Mouse (Mus musculus): ENCODE results near the gene A630089N07Rik. TPM values are rescaled to one million over a fixed set of nuclear protein-coding genes. Genes with fewer than 3 reads are reported as not detected.

The A630089N07Rik gene
- polyA plus RNA-seq, 1 experiment: 2.5 TPM

DNA sequence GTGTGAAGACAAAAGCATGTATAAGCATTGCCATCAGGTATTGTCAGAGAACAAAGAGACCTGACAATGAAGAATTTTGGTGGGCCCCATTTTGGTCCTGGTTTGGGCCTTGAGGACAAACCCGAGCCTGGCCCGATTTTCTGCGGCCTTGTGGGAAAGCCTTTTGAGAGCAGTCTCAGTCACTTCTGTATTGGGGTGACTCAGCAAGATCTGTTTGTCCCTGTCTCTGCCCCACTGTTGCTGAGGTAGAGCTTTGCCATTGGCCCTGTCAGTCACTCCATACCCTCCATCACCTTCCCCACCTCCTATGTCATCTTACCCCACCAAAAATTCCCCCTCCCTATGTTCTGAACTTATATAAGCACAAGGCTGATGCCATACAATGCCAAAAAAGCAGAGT is 104.5 kb downstream of the A630089N07Rik start:
- no peak for TF ChIP-seq POLR2A (IDR thresholded peaks at IDR 0.05; ENCODE audit: borderline replicate concordance, control insufficient read depth, low read depth, low read length)
- TF ChIP-seq CTCF (IDR thresholded peaks at IDR 0.05; ENCODE audit: control insufficient read depth, insufficient read depth, low read length): no peak
- no peak overlapping the region for H3K27ac ChIP-seq (ENCODE audit: control insufficient read depth, insufficient read depth, low read depth, low read length, poor library complexity)
- H3K4me1 ChIP-seq (ENCODE audit: control insufficient read depth, insufficient read depth, low read length): no peaks in the 10 kb centered on the region
- no peak overlapping the region for H3K4me3 ChIP-seq (replicated peaks; ENCODE audit: control insufficient read depth, low read depth, low read length)
- WGBS: 63% methylated on average over 3 of the region's 3 CpGs

DNA sequence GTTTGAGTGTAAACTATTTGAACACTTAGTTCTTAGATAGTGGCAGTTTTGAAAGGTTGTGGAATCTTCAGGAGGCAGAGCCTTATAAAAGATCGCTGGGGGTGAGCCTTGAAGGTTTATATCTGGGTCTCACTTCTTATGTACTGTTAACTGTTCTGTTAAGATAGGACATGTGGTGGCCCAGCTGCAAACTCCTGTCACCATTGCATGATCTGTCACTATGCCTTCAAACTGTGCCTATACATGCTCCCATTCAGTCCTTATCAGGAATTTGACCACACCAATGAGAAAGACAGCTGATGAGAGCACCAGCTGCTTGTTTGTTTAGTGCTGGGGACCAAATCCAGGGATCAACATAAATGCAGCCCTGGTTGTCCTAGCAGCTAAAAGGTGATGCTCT is 105.0 kb downstream of the A630089N07Rik start:
- TF ChIP-seq CTCF (IDR thresholded peaks at IDR 0.05; ENCODE audit: control insufficient read depth, insufficient read depth, low read length) (no peak), POLR2A (IDR thresholded peaks at IDR 0.05; ENCODE audit: borderline replicate concordance, control insufficient read depth, low read depth, low read length) (no peak)
- H3K4me3 ChIP-seq (replicated peaks; ENCODE audit: control insufficient read depth, low read depth, low read length): no peak overlapping the region
- WGBS: 54% methylated on average over 1 of the region's 1 CpGs
- no peak overlapping the region for H3K27ac ChIP-seq (ENCODE audit: control insufficient read depth, insufficient read depth, low read depth, low read length, poor library complexity)
- no peaks in the 10 kb centered on the region for H3K4me1 ChIP-seq (ENCODE audit: control insufficient read depth, insufficient read depth, low read length)

- no peak overlapping the region for H3K4me3 ChIP-seq (replicated peaks; ENCODE audit: control insufficient read depth, low read depth, low read length)
- peaks cover 1% of the 10 kb centered on the region; the same call in 1 of the 2 replicates for H3K4me1 ChIP-seq (ENCODE audit: control insufficient read depth, insufficient read depth, low read length)
- no peak overlapping the region for H3K27ac ChIP-seq (ENCODE audit: control insufficient read depth, insufficient read depth, low read depth, low read length, poor library complexity)
- 19% methylated on average over 3 of the region's 3 CpGs for WGBS
- no peak for TF ChIP-seq POLR2A (IDR thresholded peaks at IDR 0.05; ENCODE audit: borderline replicate concordance, control insufficient read depth, low read depth, low read length)
- TF ChIP-seq CTCF (IDR thresholded peaks at IDR 0.05; ENCODE audit: control insufficient read depth, insufficient read depth, low read length): no peak
Measured at GRCm38 (mm10) chr16:97963956-97964540, 118.2 kb downstream of the A630089N07Rik start.

DNA sequence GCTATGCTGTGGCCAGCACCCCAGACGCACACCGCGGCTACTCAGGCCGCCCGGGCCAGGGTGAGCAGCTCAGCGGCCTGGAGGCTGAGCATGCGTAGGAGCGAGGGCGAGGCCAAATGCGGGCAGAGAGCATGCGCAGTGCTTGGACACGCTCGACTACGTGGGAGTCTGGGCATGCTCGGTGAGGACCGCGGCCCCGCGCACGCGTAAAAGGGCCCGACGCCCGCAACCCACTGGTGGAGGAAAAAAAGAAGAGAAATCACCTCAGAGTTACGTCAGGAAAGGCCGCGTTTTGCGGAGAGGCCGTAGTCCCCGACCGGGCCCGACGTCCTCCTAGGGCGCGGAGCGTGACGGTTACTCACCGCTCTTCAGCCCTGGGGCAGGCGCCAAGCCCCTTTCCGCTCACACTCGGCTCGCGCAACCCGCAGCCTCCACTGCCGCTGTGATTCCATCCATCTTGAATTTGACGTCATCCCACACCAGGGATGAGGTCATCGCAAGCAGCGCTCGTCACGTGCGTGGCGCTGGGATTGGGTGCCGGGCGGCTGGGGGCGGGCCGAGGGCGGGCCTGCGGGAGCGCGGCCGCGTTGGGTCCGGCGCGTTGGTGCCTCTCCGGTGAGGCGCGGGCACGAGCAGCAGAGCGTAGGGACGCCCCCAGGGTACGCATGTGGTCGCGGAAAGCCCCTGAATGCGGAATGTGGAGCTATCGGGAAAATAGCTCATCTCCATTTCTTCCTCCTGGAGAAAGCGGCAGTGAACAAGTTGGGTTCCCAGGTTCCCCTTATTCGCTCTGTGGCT is 119.9 kb downstream of the A630089N07Rik start, which contains the start of the genes C2cd2 and Zbtb21:
Gene C2cd2 (minus strand): TSS at position 448 of the 798 bp plus-strand sequence.
Gene Zbtb21 (minus strand): TSS at position 472 of the 798 bp plus-strand sequence.
- under 1% methylated on average over 78 of the region's 78 CpGs for WGBS
- Histone ChIP-seq H3K27ac (ENCODE audit: control insufficient read depth, insufficient read depth, low read depth, low read length, poor library complexity) (peak within 1 kb of the TSS; percentile 94), H3K4me1 (ENCODE audit: control insufficient read depth, insufficient read depth, low read length) (peaks cover 1% of the 10 kb centered on the region; the same call in 1 of the 2 replicates), H3K4me3 (replicated peaks; ENCODE audit: control insufficient read depth, low read depth, low read length) (peak within 1 kb of the TSS; percentile 83)
- TF ChIP-seq CTCF (IDR thresholded peaks at IDR 0.05; ENCODE audit: control insufficient read depth, insufficient read depth, low read length) (no peak), POLR2A (IDR thresholded peaks at IDR 0.05; ENCODE audit: borderline replicate concordance, control insufficient read depth, low read depth, low read length) (peak; percentile 81)

DNA sequence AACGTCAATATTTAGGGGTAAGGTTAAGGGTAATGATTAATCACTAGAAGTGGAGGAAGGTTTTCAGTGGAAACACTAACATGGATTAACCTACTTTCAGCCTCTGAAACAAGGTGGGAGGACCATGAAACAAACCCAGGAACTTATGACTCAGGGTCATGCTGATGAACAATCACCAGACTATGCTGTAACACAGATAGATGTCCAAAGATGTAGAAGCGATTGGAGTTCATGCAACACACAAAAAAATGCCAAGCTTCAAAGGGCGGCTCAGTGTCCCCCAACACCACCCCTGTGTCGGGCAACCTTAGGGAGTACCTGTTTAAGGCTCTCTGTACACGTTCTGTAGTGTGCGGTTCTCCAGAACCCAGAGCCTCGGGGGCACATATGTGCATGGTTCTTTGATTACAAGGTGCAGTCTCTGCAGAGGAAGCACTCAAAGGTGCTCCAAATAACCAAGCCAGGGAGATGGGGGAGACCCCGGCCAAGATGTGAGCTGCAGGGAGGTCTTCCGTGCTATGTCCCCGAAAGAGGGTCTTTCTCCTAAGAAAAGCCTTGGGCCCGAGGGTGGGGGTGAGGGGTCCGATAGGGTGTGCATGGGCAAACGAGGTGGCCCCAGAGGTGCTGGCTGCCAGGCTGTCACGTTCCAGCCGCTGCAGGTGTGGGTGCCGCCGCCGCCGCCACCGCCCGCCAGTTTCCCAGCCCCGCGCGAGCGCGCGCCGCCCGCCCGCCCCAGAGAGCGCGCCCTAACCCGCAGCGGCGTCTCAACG is 120.7 kb downstream of the A630089N07Rik start:
- 5% methylated on average over 36 of the region's 36 CpGs for WGBS
- peak overlapping the region; percentile 94 for H3K27ac ChIP-seq (ENCODE audit: control insufficient read depth, insufficient read depth, low read depth, low read length, poor library complexity)
- H3K4me3 ChIP-seq (replicated peaks; ENCODE audit: control insufficient read depth, low read depth, low read length): peak overlapping the region; percentile 83
- peaks cover 1% of the 10 kb centered on the region; the same call in 1 of the 2 replicates for H3K4me1 ChIP-seq (ENCODE audit: control insufficient read depth, insufficient read depth, low read length)
- no peak for TF ChIP-seq CTCF (IDR thresholded peaks at IDR 0.05; ENCODE audit: control insufficient read depth, insufficient read depth, low read length)

DNA sequence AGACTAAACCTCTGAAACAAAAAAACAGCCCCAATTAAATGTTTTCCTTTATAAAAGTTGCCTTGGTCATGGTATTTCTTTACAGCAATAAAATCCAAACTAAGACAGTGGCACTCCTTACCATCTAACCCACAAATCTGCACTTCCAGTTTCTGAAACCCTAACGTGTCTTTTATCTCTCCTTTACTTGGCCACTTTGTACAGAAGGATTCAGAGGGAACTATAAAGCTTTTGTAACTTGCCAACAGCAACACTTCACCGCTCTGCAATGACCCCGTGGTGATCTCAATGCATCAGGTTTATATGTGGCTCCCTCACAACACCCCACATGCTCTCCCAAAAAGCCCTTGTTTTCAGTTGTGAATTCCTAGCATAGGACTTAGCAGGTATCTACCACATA is 121.9 kb downstream of the A630089N07Rik start:
- no peak overlapping the region for H3K27ac ChIP-seq (ENCODE audit: control insufficient read depth, insufficient read depth, low read depth, low read length, poor library complexity)

DNA sequence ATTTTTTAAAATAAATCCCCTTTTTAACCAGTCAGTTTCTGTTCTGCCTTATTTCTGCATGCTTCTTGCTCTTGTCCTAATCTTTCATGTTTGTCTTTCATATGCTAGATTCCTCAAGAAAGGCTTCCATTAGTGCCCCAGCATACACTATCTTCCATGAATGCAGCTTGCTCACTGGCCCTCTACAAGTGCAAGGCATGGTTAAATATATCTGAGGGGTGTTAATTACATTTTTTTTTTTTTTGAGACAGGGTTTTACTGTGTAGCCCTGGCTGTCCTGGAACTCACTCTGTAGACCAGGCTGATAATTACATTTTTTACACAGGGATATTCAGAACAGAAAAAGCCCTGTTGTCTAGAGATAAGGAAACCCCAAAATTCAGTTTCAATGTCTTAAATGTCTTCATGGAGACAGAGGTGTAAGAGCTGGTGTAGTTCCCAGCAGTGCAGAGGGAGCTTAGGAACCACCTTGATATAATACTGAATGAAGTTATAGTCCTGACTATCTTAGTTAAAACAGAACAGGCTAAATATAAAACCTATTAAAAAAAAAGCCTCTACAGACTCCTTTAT is 123.8 kb downstream of the A630089N07Rik start:
- TF ChIP-seq POLR2A (IDR thresholded peaks at IDR 0.05; ENCODE audit: borderline replicate concordance, control insufficient read depth, low read depth, low read length) (no peak), CTCF (IDR thresholded peaks at IDR 0.05; ENCODE audit: control insufficient read depth, insufficient read depth, low read length) (no peak)
- Histone ChIP-seq H3K4me1 (ENCODE audit: control insufficient read depth, insufficient read depth, low read length) (no peaks in the 10 kb centered on the region), H3K27ac (ENCODE audit: control insufficient read depth, insufficient read depth, low read depth, low read length, poor library complexity) (no peak overlapping the region), H3K4me3 (replicated peaks; ENCODE audit: control insufficient read depth, low read depth, low read length) (no peak overlapping the region)

More for the DNA sequence above, 121.9 kb downstream of the A630089N07Rik start:
- TF ChIP-seq POLR2A (IDR thresholded peaks at IDR 0.05; ENCODE audit: borderline replicate concordance, control insufficient read depth, low read depth, low read length): no peak
- no peak for TF ChIP-seq CTCF (IDR thresholded peaks at IDR 0.05; ENCODE audit: control insufficient read depth, insufficient read depth, low read length)
- peaks cover 1% of the 10 kb centered on the region; the same call in 1 of the 2 replicates for H3K4me1 ChIP-seq (ENCODE audit: control insufficient read depth, insufficient read depth, low read length)
- 65% methylated on average over 3 of the region's 3 CpGs for WGBS
- no peak overlapping the region for H3K4me3 ChIP-seq (replicated peaks; ENCODE audit: control insufficient read depth, low read depth, low read length)
